9 mouse cellular contexts compared by ENCODE assay signal in the genomic region with DNA sequence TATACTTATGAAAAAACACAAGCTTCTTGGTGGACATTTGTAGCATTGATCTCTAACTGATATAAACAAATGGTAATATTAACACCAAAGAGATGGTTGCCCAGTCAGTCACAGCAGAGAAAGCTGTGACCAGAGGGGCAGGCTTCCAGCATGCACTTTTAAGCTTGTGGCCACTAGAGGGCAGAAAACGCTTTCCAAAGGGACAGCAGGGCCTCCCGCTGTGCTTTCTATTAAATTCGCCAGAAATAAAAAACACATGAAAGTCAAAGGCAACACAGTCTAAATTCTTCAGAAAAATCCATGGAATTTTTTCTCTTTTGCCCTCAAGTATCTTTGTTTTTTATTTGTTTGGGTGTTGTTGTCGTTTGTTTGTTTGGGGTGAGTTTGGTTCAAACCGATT. TPM values are rescaled to one million over a fixed set of nuclear protein-coding genes. Genes with fewer than 3 reads are reported as not detected.
DNase-seq lines count a peak whose midpoint lies in the region; ATAC-seq and TF ChIP-seq lines count a peak whose summit lies in the region.
"Had no signal": no experiment of that assay in that cellular context is flagged by ENCODE, and none has a peak within 500 bp of the region (broad histone marks: within the 10 kb centered on the region; RNA-seq: fewer than 3 reads in every experiment).

No protein-coding gene starts in this region.

- no peak overlapping the region for H3K4me3 ChIP-seq in G1E (ENCODE audit: low read depth, low read length)
- H3K4me3 ChIP-seq in forebrain, embryonic 15.5 days, result peak overlapping the region; percentile 20
- H3K4me3 ChIP-seq in hindbrain, embryonic 10.5 days, result peak overlapping the region; percentile 38
- peak overlapping the region; percentile 16; the same call in 1 of the 2 replicates for H3K4me3 ChIP-seq in lung, embryonic 15.5 days
- H3K4me3 ChIP-seq: megakaryocyte, embryonic 14.5 days had no signal

- no peak for ATAC-seq in G1E (ENCODE audit: extremely low read depth, insufficient number of reproducible peaks, low FRiP score, poor library complexity, severe bottlenecking)
- ATAC-seq in cerebellum, adult (ENCODE audit: insufficient number of reproducible peaks, low FRiP score, low TSS enrichment), result peak; percentile 76
- peak; percentile 57; the same call in 1 of the 2 replicates for ATAC-seq in forebrain, embryonic 15.5 days (replicated peaks)
- no peak for ATAC-seq in lung, embryonic 15.5 days (ENCODE audit: borderline replicate concordance, extremely low read depth, low FRiP score, low TSS enrichment)

- no peak overlapping the region for H3K9ac ChIP-seq in forebrain, embryonic 15.5 days (replicated peaks)
- H3K9ac ChIP-seq in lung, embryonic 15.5 days, result no peak overlapping the region

- no peaks in the 10 kb centered on the region for H3K4me1 ChIP-seq in G1E (ENCODE audit: insufficient read depth, low read depth, low read length)
- peaks cover 6% of the 10 kb centered on the region for H3K4me1 ChIP-seq in forebrain, embryonic 15.5 days
- H3K4me1 ChIP-seq in hindbrain, embryonic 10.5 days (replicated peaks), result peaks cover 14% of the 10 kb centered on the region
- peaks cover 8% of the 10 kb centered on the region for H3K4me1 ChIP-seq in lung, embryonic 15.5 days
- H3K4me1 ChIP-seq: megakaryocyte, embryonic 14.5 days had no signal

- WGBS in forebrain, embryonic 15.5 days, result 12% methylated on average over 5 of the region's 5 CpGs
- WGBS in hindbrain, embryonic 10.5 days, result 13% methylated on average over 5 of the region's 5 CpGs
- 20% methylated on average over 5 of the region's 5 CpGs for whole genome bisulfite sequencing in lung, embryonic 15.5 days

- no peaks in the 10 kb centered on the region for H3K27me3 ChIP-seq in G1E (ENCODE audit: insufficient read depth, low read length)
- H3K27me3 ChIP-seq in forebrain, embryonic 15.5 days, result no peaks in the 10 kb centered on the region
- no peaks in the 10 kb centered on the region for H3K27me3 ChIP-seq in hindbrain, embryonic 10.5 days (ENCODE audit: insufficient read depth, poor library complexity, severe bottlenecking)
- no peaks in the 10 kb centered on the region for H3K27me3 ChIP-seq in lung, embryonic 15.5 days

- H3K27ac ChIP-seq in forebrain, embryonic 15.5 days (replicated peaks), result no peak overlapping the region
- no peak overlapping the region for H3K27ac ChIP-seq in hindbrain, embryonic 10.5 days
- H3K27ac ChIP-seq in lung, embryonic 15.5 days, result no peak overlapping the region

- peaks cover 40% of the 10 kb centered on the region for H3K9me3 ChIP-seq in G1E (replicated peaks)
- no peaks in the 10 kb centered on the region for H3K9me3 ChIP-seq in forebrain, embryonic 15.5 days
- H3K9me3 ChIP-seq in hindbrain, embryonic 10.5 days, result no peaks in the 10 kb centered on the region
- no peaks in the 10 kb centered on the region for H3K9me3 ChIP-seq in lung, embryonic 15.5 days

- no peak for TF ChIP-seq CTCF in G1E (IDR thresholded peaks at IDR 0.05; ENCODE audit: low read depth, low read length)

- peak; percentile 2 for DNase-seq in G1E (ENCODE audit: low spot score)
- DNase-seq in hindbrain, embryonic 10.5 days (ENCODE audit: low spot score), result peak; percentile 75
- DNase-seq in layer of hippocampus, adult 8-10 months (ENCODE audit: low spot score in 2 of 2), result peak; percentile 43 to 78
- peak; percentile 46 for DNase-seq in retina, adult 2 months (ENCODE audit: low read depth, low spot score)
- peak; percentile 45 to 46 for DNase-seq in thymus, postnatal 36 days

- H3K36me3 ChIP-seq in G1E (replicated peaks), result no peaks in the 10 kb centered on the region
- H3K36me3 ChIP-seq in forebrain, embryonic 15.5 days, result no peaks in the 10 kb centered on the region
- H3K36me3 ChIP-seq in hindbrain, embryonic 10.5 days, result no peaks in the 10 kb centered on the region
- no peaks in the 10 kb centered on the region for H3K36me3 ChIP-seq in lung, embryonic 15.5 days

- H3K4me2 ChIP-seq in forebrain, embryonic 15.5 days (replicated peaks), result peak overlapping the region; percentile 41
- peak overlapping the region; percentile 53 for H3K4me2 ChIP-seq in lung, embryonic 15.5 days

RNA-seq across cellular contexts. Expression of gene Ptprb, which starts 55.1 kb away (rescaled TPM):
- total RNA-seq in G1E (2014; fragmentation: Nextera tagmentation) (not detected in 2 replicates), G1E (2017) (0.06 and 0.44 TPM in 2 replicates)
- polyA plus RNA-seq in G1E (2012), result not detected in 2 replicates
- 2.4 and 2.5 TPM in 2 replicates for polyA plus RNA-seq in forebrain, embryonic 15.5 days (2015; fragmentation: Nextera tagmentation; extraction: Ambion mirVana)
- polyA plus RNA-seq in hindbrain, embryonic 10.5 days (2016; fragmentation: Nextera tagmentation; extraction: Ambion mirVana), result 2.1 and 2.2 TPM in 2 replicates
- 10 to 100 TPM; 17.3 to 18.3 (median 17.9) TPM for total RNA-seq in layer of hippocampus, adult 8-10 months (2022)
- 12.5 and 14.3 TPM in 2 replicates for polyA plus RNA-seq in lung, embryonic 15.5 days (2015; fragmentation: Nextera tagmentation; extraction: Ambion mirVana)

Comparison
In these comparisons a context has a peak if more than half of its experiments do, and no peak if none do; other contexts are left out.
1. ATAC-seq: peak in cerebellum, adult (single experiment) and forebrain, embryonic 15.5 days (single experiment); none in G1E (single experiment) and lung, embryonic 15.5 days (single experiment).
2. DNase-seq: peak in every context shown above with its lines; median percentile 75 in hindbrain, embryonic 10.5 days; 60 in layer of hippocampus, adult 8-10 months; 46 in retina, adult 2 months; 46 in thymus, postnatal 36 days; 2 in G1E.